Mouse (Mus musculus) forebrain, embryonic 16.5 days (tissue): ENCODE data around the gene Tlcd2. TPM values are rescaled to one million over a fixed set of nuclear protein-coding genes. Genes with fewer than 3 reads are reported as not detected.
A peak's percentile ranks its signal among the peaks of the same experiment; 100 is the strongest.

Experiments used
- ATAC-seq: fragments of 200-750 bp; cut with Nextera tagmentation; 2 replicates; pipeline ENCODE4 v1.8.0; 2017; ENCODE audit warnings: mild to moderate bottlenecking, moderate library complexity
- H3K27ac ChIP-seq: fragments of 300-500 bp; sonication (generic); 2 replicates; pipeline ENCODE4 v1.5.1; 2014; ENCODE audit warnings: low read length, control low read depth
- H3K27me3 ChIP-seq: fragments of 300-500 bp; sonication (generic); replicated peaks from 2 replicates; pipeline ENCODE4 v1.6.1; 2014; ENCODE audit warnings: low read length; ENCODE audit not compliant: control insufficient read depth, insufficient read depth
- H3K36me3 ChIP-seq: fragments of 300-500 bp; sonication (generic); 2 replicates; pipeline ENCODE4 v1.6.1; 2014; ENCODE audit not compliant: control insufficient read depth, insufficient read depth
- H3K4me1 ChIP-seq: fragments of 300-500 bp; sonication (generic); replicated peaks from 2 replicates; pipeline ENCODE4 v1.6.1; 2014; ENCODE audit warnings: low read length; ENCODE audit not compliant: control insufficient read depth, insufficient read depth
- H3K4me2 ChIP-seq: fragments of 300-500 bp; sonication (generic); 2 replicates; pipeline ENCODE4 v1.6.1; 2014; ENCODE audit warnings: mild to moderate bottlenecking, low read length, control low read depth
- H3K4me3 ChIP-seq: fragments of 300-500 bp; sonication (generic); replicated peaks from 2 replicates; pipeline ENCODE4 v1.5.1; 2014; ENCODE audit warnings: mild to moderate bottlenecking, low read length, control low read depth
- H3K9ac ChIP-seq: fragments of 300-500 bp; sonication (generic); replicated peaks from 2 replicates; pipeline ENCODE4 v1.6.1; 2014; ENCODE audit warnings: low read depth, low read length, control low read depth
- H3K9me3 ChIP-seq: fragments of 300-500 bp; sonication (generic); 2 replicates; pipeline ENCODE4 v1.6.1; 2016; ENCODE audit warnings: low read length; ENCODE audit not compliant: control insufficient read depth
- whole genome bisulfite sequencing: fragments of 180-500 bp; shearing (Covaris S2); extraction: QIAGEN DNeasy Blood & Tissue Kit; methylation state at CpG from one replicate; pipeline ENCODE4 v1.1.7; 2014; 5-methylcytosine and 5-hydroxymethylcytosine counted together
- polyA plus RNA-seq: library from polyadenylated mRNA; unstranded; fragments of >200 nt; fragmentation: Nextera tagmentation; extraction: Ambion mirVana; gene quantifications from 2 replicates; pipeline ENCODE4 v1.2.1, GENCODE M21; 2015

Tlcd2 gene
- polyA plus RNA-seq, 1 experiment from 2014 or later, result 1.6 TPM

GRCm38 (mm10) chr11:75424033-75424432, 37.5 kb upstream of the Tlcd2 start:
- Histone ChIP-seq H3K4me2 (no peak overlapping the region), H3K9ac (no peak overlapping the region), H3K27ac (no peak overlapping the region), H3K4me1 (no peaks in the 10 kb centered on the region), H3K27me3 (no peaks in the 10 kb centered on the region), H3K4me3 (no peak overlapping the region), H3K9me3 (no peaks in the 10 kb centered on the region), H3K36me3 (no peaks in the 10 kb centered on the region)
- ATAC-seq, result no peak
- 90% methylated on average over 9 of the region's 9 CpGs for WGBS

DNA sequence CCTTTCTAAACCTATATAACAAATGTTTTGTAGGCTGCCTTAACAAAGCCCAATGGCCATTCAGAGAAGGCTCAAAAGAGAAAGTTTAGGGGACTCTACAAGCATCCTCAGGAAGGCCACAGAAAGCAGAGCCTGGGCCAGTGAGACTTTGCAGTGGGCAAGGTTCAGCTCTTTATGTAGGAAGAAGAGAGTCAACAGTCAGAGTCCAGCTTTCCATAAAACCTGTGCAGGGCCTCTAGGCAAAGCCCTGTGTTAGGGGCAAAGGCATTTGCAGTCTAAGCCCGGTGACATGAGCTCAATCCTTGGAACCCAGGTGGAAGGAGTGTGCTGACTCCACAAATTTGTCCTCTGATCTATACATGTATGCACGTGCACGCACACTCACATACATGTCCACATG, 37.1 kb upstream of the Tlcd2 start:
- H3K4me3 ChIP-seq, result no peak overlapping the region
- 96% methylated on average over 3 of the region's 3 CpGs for WGBS
- no peaks in the 10 kb centered on the region for H3K9me3 ChIP-seq

GRCm38 (mm10) chr11:75429019-75429705, 32.4 kb upstream of the Tlcd2 start:
- Histone ChIP-seq H3K4me2 (no peak overlapping the region), H3K4me3 (no peak overlapping the region), H3K9ac (no peak overlapping the region), H3K9me3 (peaks cover 2% of the 10 kb centered on the region; the same call in 1 of the 2 replicates), H3K27me3 (no peaks in the 10 kb centered on the region), H3K27ac (no peak overlapping the region), H3K36me3 (no peaks in the 10 kb centered on the region), H3K4me1 (peaks cover 15% of the 10 kb centered on the region)
- WGBS, result 89% methylated on average over 9 of the region's 9 CpGs
- ATAC-seq, result no peak

More for the DNA sequence above, 37.1 kb upstream of the Tlcd2 start:
- Histone ChIP-seq H3K27ac (no peak overlapping the region), H3K27me3 (no peaks in the 10 kb centered on the region), H3K4me2 (no peak overlapping the region), H3K4me1 (no peaks in the 10 kb centered on the region), H3K9ac (no peak overlapping the region), H3K36me3 (no peaks in the 10 kb centered on the region)
- no peak for ATAC-seq

DNA sequence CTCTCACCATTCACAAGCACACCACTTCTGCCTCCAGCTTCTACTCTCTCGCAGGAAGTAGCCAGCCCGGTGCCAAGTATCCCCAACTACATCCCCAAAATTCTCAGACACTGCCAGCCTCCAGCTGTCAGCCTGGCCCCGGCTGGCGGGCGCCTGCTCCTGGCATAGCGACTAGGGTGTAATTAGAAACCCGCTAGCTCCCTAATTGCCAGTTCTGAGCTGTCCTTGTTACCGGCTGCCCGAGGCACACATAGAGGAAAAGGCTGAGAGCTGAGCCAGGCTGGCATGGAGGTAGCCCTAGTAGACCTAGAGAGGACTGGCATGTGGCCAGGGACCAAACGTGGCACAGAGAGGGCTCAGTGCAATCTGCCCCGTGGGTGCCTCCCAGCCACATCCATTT, 30.2 kb upstream of the Tlcd2 start:
- Histone ChIP-seq H3K4me3 (no peak overlapping the region), H3K27me3 (no peaks in the 10 kb centered on the region), H3K4me2 (peak overlapping the region; percentile 12), H3K27ac (peak overlapping the region; percentile 66; the same call in 1 of the 2 replicates), H3K9ac (no peak overlapping the region), H3K9me3 (peaks cover 3% of the 10 kb centered on the region; the same call in 1 of the 2 replicates), H3K36me3 (no peaks in the 10 kb centered on the region), H3K4me1 (peaks cover 15% of the 10 kb centered on the region)
- WGBS, result 18% methylated on average over 11 of the region's 11 CpGs
- peak; percentile 97 for ATAC-seq

GRCm38 (mm10) chr11:75434138-75434537, 27.4 kb upstream of the Tlcd2 start:
- WGBS, result 84% methylated on average over 5 of the region's 5 CpGs
- H3K9ac ChIP-seq, result no peak overlapping the region
- H3K27ac ChIP-seq, result no peak overlapping the region
- no peak overlapping the region for H3K4me2 ChIP-seq
- no peaks in the 10 kb centered on the region for H3K36me3 ChIP-seq
- no peak for ATAC-seq
- peaks cover 3% of the 10 kb centered on the region; the same call in 1 of the 2 replicates for H3K9me3 ChIP-seq
- H3K4me1 ChIP-seq, result peaks cover 15% of the 10 kb centered on the region
- H3K4me3 ChIP-seq, result no peak overlapping the region
- H3K27me3 ChIP-seq, result no peaks in the 10 kb centered on the region

DNA sequence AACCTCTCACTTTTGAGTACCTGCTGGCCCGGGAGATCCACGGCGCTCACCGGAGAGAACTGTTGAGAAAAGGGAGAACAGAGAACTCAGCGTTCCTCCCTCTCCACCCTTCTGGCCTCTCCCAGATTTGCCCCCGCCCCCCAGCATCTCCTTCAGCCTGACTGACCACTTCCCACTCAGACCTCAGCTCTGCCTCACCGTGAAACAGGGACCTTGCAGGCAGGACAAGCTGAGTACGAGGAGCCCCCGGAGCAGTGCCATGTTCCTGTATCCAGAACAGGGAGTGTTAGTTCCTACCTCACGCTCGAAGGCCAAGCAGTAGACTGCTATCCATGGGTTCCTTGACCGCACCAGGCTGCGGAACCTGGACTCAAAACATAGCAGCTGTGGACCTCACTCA, 23.3 kb upstream of the Tlcd2 start:
- ATAC-seq, result no peak

DNA sequence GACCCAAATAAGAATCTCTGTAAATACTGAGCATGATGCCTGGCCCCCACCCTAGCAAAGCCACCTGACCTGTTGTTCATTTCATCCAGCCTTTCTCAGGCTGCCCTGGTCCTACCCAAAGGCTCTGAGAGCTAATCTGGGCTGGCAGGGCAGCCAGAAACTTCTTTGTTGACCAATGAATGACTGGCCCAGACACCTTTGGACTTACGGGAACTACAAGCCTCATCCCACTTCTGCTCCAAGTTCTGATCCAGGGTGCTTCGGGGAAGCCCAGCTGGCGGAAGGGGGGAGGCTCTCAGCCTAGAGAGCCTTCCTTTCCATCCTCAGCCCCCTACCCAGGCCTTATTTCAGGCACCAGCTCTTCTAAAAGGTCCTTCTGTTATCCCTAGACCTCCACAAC, 22.7 kb upstream of the Tlcd2 start:
- Histone ChIP-seq H3K9ac (no peak overlapping the region), H3K36me3 (0 out of 2 replicates have a peak, but pooled peaks cover 6% of the 10 kb centered on the region), H3K4me2 (no peak overlapping the region), H3K9me3 (peaks cover 3% of the 10 kb centered on the region; the same call in 1 of the 2 replicates), H3K27ac (no peak overlapping the region), H3K4me1 (0 out of 2 replicates have a peak, but pooled peaks cover 4% of the 10 kb centered on the region), H3K4me3 (no peak overlapping the region), H3K27me3 (no peaks in the 10 kb centered on the region)
- WGBS, result 92% methylated on average over 3 of the region's 3 CpGs
- ATAC-seq, result no peak

More for the DNA sequence above, 23.3 kb upstream of the Tlcd2 start:
- no peak overlapping the region for H3K4me2 ChIP-seq
- no peak overlapping the region for H3K9ac ChIP-seq
- H3K4me3 ChIP-seq, result no peak overlapping the region
- no peaks in the 10 kb centered on the region for H3K27me3 ChIP-seq
- 89% methylated on average over 13 of the region's 13 CpGs for WGBS
- H3K27ac ChIP-seq, result no peak overlapping the region
- H3K9me3 ChIP-seq, result peaks cover 3% of the 10 kb centered on the region; the same call in 1 of the 2 replicates
- H3K36me3 ChIP-seq, result 0 out of 2 replicates have a peak, but pooled peaks cover 6% of the 10 kb centered on the region
- H3K4me1 ChIP-seq, result 0 out of 2 replicates have a peak, but pooled peaks cover 4% of the 10 kb centered on the region

DNA sequence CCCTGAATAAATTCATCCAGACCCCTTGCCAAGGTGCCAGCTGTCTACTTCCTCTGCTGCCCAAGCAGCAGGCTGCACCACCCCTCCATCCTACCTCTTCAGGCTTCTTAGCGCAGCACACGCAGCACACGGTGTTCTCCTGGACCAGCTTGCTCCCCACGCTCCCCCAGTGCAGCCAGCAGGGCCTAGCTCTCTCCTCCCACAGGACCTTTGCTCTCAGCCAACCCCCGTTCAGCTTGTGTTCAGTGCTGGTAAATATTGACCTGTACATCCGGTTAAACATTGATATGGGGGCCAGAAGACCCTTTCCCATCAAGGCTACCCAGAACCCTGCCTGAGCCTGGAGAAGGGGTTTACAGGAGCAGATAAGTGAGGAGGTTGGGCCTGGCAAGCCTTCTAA, 22.2 kb upstream of the Tlcd2 start, which contains the start of gene Serpinf2:
Gene Serpinf2, minus strand, starts transcription at position 229 of the 400 bp plus-strand sequence.
- no peak for ATAC-seq
- Histone ChIP-seq H3K9ac (no peak within 1 kb of the TSS), H3K9me3 (no peaks in the 10 kb centered on the region), H3K4me2 (no peak within 1 kb of the TSS), H3K4me1 (0 out of 2 replicates have a peak, but pooled peaks cover 4% of the 10 kb centered on the region), H3K27me3 (no peaks in the 10 kb centered on the region), H3K36me3 (0 out of 2 replicates have a peak, but pooled peaks cover 6% of the 10 kb centered on the region), H3K4me3 (no peak within 1 kb of the TSS), H3K27ac (no peak within 1 kb of the TSS)
- 92% methylated on average over 6 of the region's 6 CpGs for whole genome bisulfite sequencing

DNA sequence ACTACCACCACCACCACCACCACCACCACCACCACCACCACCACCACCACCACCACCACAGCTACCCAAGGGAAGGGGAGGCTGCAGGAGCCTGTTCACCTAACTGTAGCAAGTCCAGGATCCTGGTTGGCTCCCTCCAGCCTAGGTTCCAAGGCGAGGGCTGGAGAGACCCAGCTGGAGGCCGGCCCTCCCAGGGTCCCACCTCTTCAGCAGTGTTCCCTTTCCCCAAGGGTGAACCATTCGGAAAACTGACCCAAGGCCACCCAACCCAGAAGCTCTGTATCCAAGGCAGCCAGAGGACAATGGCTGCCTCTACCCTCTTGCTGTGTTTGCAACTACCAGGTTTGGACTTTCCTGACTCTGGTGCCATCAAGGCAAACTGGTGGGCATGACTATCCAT, 21.6 kb upstream of the Tlcd2 start:
- 97% methylated on average over 3 of the region's 3 CpGs for WGBS
- Histone ChIP-seq H3K4me2 (no peak overlapping the region), H3K27ac (no peak overlapping the region), H3K9me3 (no peaks in the 10 kb centered on the region), H3K9ac (no peak overlapping the region), H3K4me1 (0 out of 2 replicates have a peak, but pooled peaks cover 4% of the 10 kb centered on the region), H3K36me3 (0 out of 2 replicates have a peak, but pooled peaks cover 6% of the 10 kb centered on the region), H3K4me3 (no peak overlapping the region), H3K27me3 (no peaks in the 10 kb centered on the region)
- no peak for ATAC-seq
